Comparison of ENCODE assay signal across 18 mouse cellular contexts in the genomic region with DNA sequence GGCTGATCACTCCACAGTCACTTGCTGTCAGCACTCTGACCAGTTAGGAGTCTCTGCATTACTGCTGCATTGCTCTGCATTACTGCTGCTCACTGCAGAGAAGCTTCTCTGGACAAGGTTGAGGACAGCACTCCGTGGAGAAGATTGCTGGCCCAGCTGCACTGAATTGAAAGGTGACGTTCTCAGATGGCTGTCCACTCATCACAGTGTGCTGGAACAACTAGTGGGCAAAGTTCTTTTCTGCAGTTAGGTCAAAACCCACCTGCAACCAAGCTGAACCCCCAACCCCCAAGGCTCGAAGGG.
"Had no signal": no experiment of that assay in that cellular context is flagged by ENCODE, and none has a peak within 500 bp of the region (broad histone marks: within the 10 kb centered on the region; RNA-seq: fewer than 3 reads in every experiment).

No protein-coding gene starts in this region.

- H3K4me2 ChIP-seq: liver, embryonic 11.5 days; liver, embryonic 13.5 days; liver, embryonic 15.5 days; lung, embryonic 15.5 days; stomach, embryonic 15.5 days had no signal

- H3K9me3 ChIP-seq: liver, embryonic 13.5 days; liver, embryonic 15.5 days; lung, embryonic 15.5 days; stomach, embryonic 15.5 days had no signal

- H3K27me3 ChIP-seq: liver, embryonic 13.5 days; liver, embryonic 15.5 days; lung, embryonic 15.5 days; stomach, embryonic 15.5 days had no signal

- ATAC-seq: lung, postnatal 0 days had no signal

- H3K4me3 ChIP-seq: liver, embryonic 13.5 days; liver, embryonic 15.5 days; lung, embryonic 15.5 days; megakaryocyte, embryonic 14.5 days; stomach, embryonic 15.5 days had no signal

- H3K27ac ChIP-seq: liver, embryonic 13.5 days; liver, embryonic 15.5 days; lung, embryonic 15.5 days; macrophage; stomach, embryonic 15.5 days; stomach, postnatal 0 days had no signal

- DNase-seq: liver, embryonic 13.5 days; liver, postnatal 0 days; lung, adult 2 months; lung, postnatal 14 days; lung, postnatal 36 days; midbrain, embryonic 14.5 days; right cerebral cortex, postnatal 14 days; thymus, adult 2 months; thymus, postnatal 25 days; thymus, postnatal 4 days had no signal

- H3K4me1 ChIP-seq: liver, embryonic 15.5 days had no signal

- H3K9ac ChIP-seq: liver, embryonic 13.5 days; liver, embryonic 15.5 days; liver, postnatal 0 days; lung, embryonic 15.5 days; stomach, embryonic 15.5 days had no signal
